Mouse (Mus musculus) liver, embryonic 14.5 days (tissue): ENCODE results near the gene Gm1123. TPM values are rescaled to one million over a fixed set of nuclear protein-coding genes. Genes with fewer than 3 reads are reported as not detected.

Experiments used
- ATAC-seq: fragments of 200-750 bp; cut with Nextera tagmentation; 2 replicates; pipeline ENCODE4 v1.8.0; 2017; ENCODE audit warnings: moderate number of reproducible peaks, mild to moderate bottlenecking, moderate library complexity; ENCODE audit not compliant: insufficient read depth
- DNase-seq, 3 experiments: peaks; one replicate each; pipeline ENCODE4 v3.0.0-alpha.2; 2012 to 2013; ENCODE audit warnings: low read depth in 3 of 3, low spot score in 3 of 3
- H3K27ac ChIP-seq: fragments of 300-500 bp; sonication (generic); 2 replicates; pipeline ENCODE4 v1.5.1; 2014; ENCODE audit warnings: moderate library complexity, mild to moderate bottlenecking, control low read depth, inconsistent platforms
- H3K27me3 ChIP-seq: fragments of 300-500 bp; sonication (generic); 2 replicates; pipeline ENCODE4 v1.6.1; 2014; ENCODE audit warnings: mild to moderate bottlenecking, low read length, moderate library complexity; ENCODE audit not compliant: control insufficient read depth, insufficient read depth
- H3K36me3 ChIP-seq: fragments of 300-500 bp; sonication (generic); replicated peaks from 2 replicates; pipeline ENCODE4 v1.6.1; 2014; ENCODE audit warnings: low read depth; ENCODE audit not compliant: control insufficient read depth, insufficient read depth
- H3K4me1 ChIP-seq, 2 experiments: fragments of 200-500 bp in 1 of 2; fragments of 300-500 bp in 1 of 2; sonication (generic) in 1 of 2; replicated peaks; 2 replicates each; pipeline ENCODE4 v1.6.1; 2012 to 2014; ENCODE audit warnings: antibody characterized with exemption in 1 of 2, inconsistent platforms in 1 of 2, low read length in 1 of 2; ENCODE audit not compliant: control insufficient read depth in 2 of 2, insufficient read depth in 2 of 2
- H3K4me2 ChIP-seq: fragments of 300-500 bp; sonication (generic); 2 replicates; pipeline ENCODE4 v1.6.1; 2014; ENCODE audit warnings: low read depth, mild to moderate bottlenecking, control low read depth, moderate library complexity
- H3K4me3 ChIP-seq, 2 experiments: fragments of 200-500 bp in 1 of 2; fragments of 300-500 bp in 1 of 2; sonication (generic) in 1 of 2; 2 replicates each; pipeline ENCODE4 v1.5.1; 2012 to 2014; ENCODE audit warnings: low read depth in 2 of 2, low read length in 2 of 2, mild to moderate bottlenecking in 2 of 2, control low read depth in 1 of 2, inconsistent platforms in 1 of 2, moderate library complexity in 1 of 2; ENCODE audit not compliant: insufficient read depth in 1 of 2
- H3K9ac ChIP-seq: fragments of 300-500 bp; sonication (generic); replicated peaks from 2 replicates; pipeline ENCODE4 v1.6.1; 2014; ENCODE audit warnings: mild to moderate bottlenecking, control low read depth, moderate library complexity
- H3K9me3 ChIP-seq: fragments of 300-500 bp; sonication (generic); 2 replicates; pipeline ENCODE4 v1.6.1; 2016; ENCODE audit warnings: low read length, mixed read lengths; ENCODE audit not compliant: control insufficient read depth
- CTCF ChIP-seq: IDR thresholded peaks from 2 replicates; pipeline ENCODE4 v1.5.1; 2016; ENCODE audit warnings: antibody characterized with exemption, low read depth, control low read depth
- EP300 ChIP-seq: IDR thresholded peaks from 2 replicates; pipeline ENCODE4 v1.6.1; 2016; ENCODE audit warnings: antibody characterized with exemption, low read depth
- WGBS: fragments of 180-500 bp; shearing (Covaris S2); extraction: QIAGEN DNeasy Blood & Tissue Kit; methylation state at CpG from one replicate; pipeline ENCODE4 v1.1.7; 2014; ENCODE audit not compliant: insufficient replicate concordance; 5-methylcytosine and 5-hydroxymethylcytosine counted together
- polyA plus RNA-seq, 2 experiments: library from polyadenylated mRNA; depleted of rRNA in 1 of 2; stranded (reverse) in 1 of 2; unstranded in 1 of 2; fragments of >200 nt; fragmentation: Nextera tagmentation in 1 of 2; extraction: Ambion mirVana in 1 of 2; gene quantifications; 2 replicates each; pipeline versions ENCODE4 v1.2.1 to v1.2.3; 2012 to 2014

Gm1123 gene
- polyA plus RNA-seq (2012; rRNA removed) (0.03 and 0.05 TPM in 2 replicates), polyA plus RNA-seq (2014; fragmentation: Nextera tagmentation; extraction: Ambion mirVana) (not detected in 2 replicates)

GRCm38 (mm10) chr9:99035575-99035974, at the start of gene Gm1123:
Gm1123 (minus strand) TSS chr9:99035715.
- Histone ChIP-seq H3K4me3 (no peak within 1 kb of the TSS), H3K27me3 (no peaks in the 10 kb centered on the region), H3K9me3 (no peaks in the 10 kb centered on the region), H3K9ac (no peak within 1 kb of the TSS), H3K4me2 (no peak within 1 kb of the TSS), H3K27ac (no peak within 1 kb of the TSS), H3K36me3 (peaks cover 7% of the 10 kb centered on the region; the same call in 1 of the 2 replicates), H3K4me1 (no peaks in the 10 kb centered on the region)
- TF ChIP-seq CTCF (no peak), EP300 (no peak)
- DNase-seq (no peak), ATAC-seq (no peak)
- 85% methylated on average over 12 of the region's 12 CpGs for WGBS

- no peak for DNase-seq
- Histone ChIP-seq H3K27ac (no peak overlapping the region), H3K27me3 (no peaks in the 10 kb centered on the region), H3K9me3 (no peaks in the 10 kb centered on the region), H3K4me2 (no peak overlapping the region), H3K9ac (no peak overlapping the region), H3K4me3 (no peak overlapping the region), H3K36me3 (no peaks in the 10 kb centered on the region; the same call in 1 of the 2 replicates), H3K4me1 (no peaks in the 10 kb centered on the region)
- ATAC-seq, result no peak
- TF ChIP-seq CTCF (no peak), EP300 (no peak)
- 80% methylated on average over 5 of the region's 5 CpGs for WGBS
Measured at GRCm38 (mm10) chr9:99081718-99082117, 46.2 kb upstream of the Gm1123 start.

- 50% methylated on average over 3 of the region's 3 CpGs for WGBS
Measured at GRCm38 (mm10) chr9:99081308-99081707, 45.8 kb upstream of the Gm1123 start.

GRCm38 (mm10) chr9:99080657-99081056, 45.1 kb upstream of the Gm1123 start:
- Histone ChIP-seq H3K4me3 (no peak overlapping the region), H3K36me3 (no peaks in the 10 kb centered on the region; the same call in 1 of the 2 replicates), H3K27me3 (no peaks in the 10 kb centered on the region), H3K9ac (no peak overlapping the region), H3K9me3 (no peaks in the 10 kb centered on the region), H3K4me1 (no peaks in the 10 kb centered on the region), H3K4me2 (no peak overlapping the region), H3K27ac (no peak overlapping the region)
- ATAC-seq, result no peak
- DNase-seq, result peak in 1 of 3 experiments; percentile 16
- no peak for TF ChIP-seq EP300
- peak; percentile 36 for TF ChIP-seq CTCF
- WGBS, result 82% methylated on average over 2 of the region's 2 CpGs

More at GRCm38 (mm10) chr9:99081308-99081707, 45.8 kb upstream of the Gm1123 start:
- Histone ChIP-seq H3K9me3 (no peaks in the 10 kb centered on the region), H3K4me1 (no peaks in the 10 kb centered on the region), H3K27me3 (no peaks in the 10 kb centered on the region), H3K4me2 (no peak overlapping the region), H3K9ac (no peak overlapping the region), H3K27ac (no peak overlapping the region), H3K4me3 (no peak overlapping the region), H3K36me3 (no peaks in the 10 kb centered on the region; the same call in 1 of the 2 replicates)
- TF ChIP-seq CTCF, result no peak
- no peak for TF ChIP-seq EP300
- DNase-seq, result no peak
- no peak for ATAC-seq

- H3K36me3 ChIP-seq, result peaks cover 7% of the 10 kb centered on the region
- no peaks in the 10 kb centered on the region for H3K27me3 ChIP-seq
- TF ChIP-seq EP300, result no peak
- no peak for TF ChIP-seq CTCF
- H3K9me3 ChIP-seq, result no peaks in the 10 kb centered on the region
- DNase-seq (no peak), ATAC-seq (no peak)
- 24% methylated on average over 2 of the region's 2 CpGs for WGBS
- no peaks in the 10 kb centered on the region for H3K4me1 ChIP-seq
- no peak overlapping the region for H3K4me2 ChIP-seq
- H3K27ac ChIP-seq, result no peak overlapping the region
- no peak overlapping the region for H3K4me3 ChIP-seq
- H3K9ac ChIP-seq, result no peak overlapping the region
Measured at GRCm38 (mm10) chr9:99074462-99074861, 38.9 kb upstream of the Gm1123 start.
